Mouse (Mus musculus): ENCODE data around the gene Jmjd7. TPM values are rescaled to one million over a fixed set of nuclear protein-coding genes. Genes with fewer than 3 reads are reported as not detected.

The Jmjd7 gene
- polyA plus RNA-seq, 1 experiment = 10.6 TPM

GRCm38 (mm10) chr2:120007680-120008210 lies 19.5 kb upstream of the Jmjd7 start:
- Histone ChIP-seq H3K4me3 (replicated peaks; ENCODE audit: extremely low read depth, low read depth, low read length) (no peak overlapping the region), H3K4me1 (ENCODE audit: control insufficient read depth, insufficient read depth, low read length) (0 out of 2 replicates have a peak, but pooled peaks cover 3% of the 10 kb centered on the region)
- DNase-seq = no peak
- 61% methylated on average over 4 of the region's 4 CpGs for WGBS
- no peak for TF ChIP-seq POLR2A (IDR thresholded peaks at IDR 0.05; ENCODE audit: borderline replicate concordance, extremely low read depth, low read depth, low read length)
- no peak for TF ChIP-seq CTCF (IDR thresholded peaks at IDR 0.05; ENCODE audit: insufficient read depth, low read length)

DNA sequence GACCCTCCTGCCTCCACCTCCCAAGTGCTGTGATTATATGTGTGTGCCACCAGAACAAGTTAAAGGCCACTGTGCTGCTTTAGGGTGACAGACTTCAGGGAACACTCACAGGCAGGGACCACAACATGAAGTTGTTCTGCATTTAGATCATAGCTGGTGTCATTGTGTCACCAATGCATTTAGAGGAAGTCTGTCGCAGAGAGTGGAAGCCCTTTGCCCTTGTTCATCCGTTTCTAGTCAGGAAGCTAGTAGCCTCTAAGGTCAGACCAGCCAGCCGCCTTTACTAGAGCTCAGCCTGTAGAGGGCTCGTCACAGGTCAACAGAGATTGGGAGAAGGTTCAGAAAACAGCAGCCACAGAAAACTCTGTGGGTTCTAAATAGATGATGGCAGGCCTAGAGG lies 18.6 kb upstream of the Jmjd7 start:
- 0 out of 2 replicates have a peak, but pooled peaks cover 3% of the 10 kb centered on the region for H3K4me1 ChIP-seq (ENCODE audit: control insufficient read depth, insufficient read depth, low read length)
- H3K4me3 ChIP-seq (replicated peaks; ENCODE audit: extremely low read depth, low read depth, low read length) = no peak overlapping the region
- DNase-seq = no peak
- TF ChIP-seq CTCF (IDR thresholded peaks at IDR 0.05; ENCODE audit: insufficient read depth, low read length) = no peak
- no peak for TF ChIP-seq POLR2A (IDR thresholded peaks at IDR 0.05; ENCODE audit: borderline replicate concordance, extremely low read depth, low read depth, low read length)
- 36% methylated on average over 4 of the region's 4 CpGs for WGBS

DNA sequence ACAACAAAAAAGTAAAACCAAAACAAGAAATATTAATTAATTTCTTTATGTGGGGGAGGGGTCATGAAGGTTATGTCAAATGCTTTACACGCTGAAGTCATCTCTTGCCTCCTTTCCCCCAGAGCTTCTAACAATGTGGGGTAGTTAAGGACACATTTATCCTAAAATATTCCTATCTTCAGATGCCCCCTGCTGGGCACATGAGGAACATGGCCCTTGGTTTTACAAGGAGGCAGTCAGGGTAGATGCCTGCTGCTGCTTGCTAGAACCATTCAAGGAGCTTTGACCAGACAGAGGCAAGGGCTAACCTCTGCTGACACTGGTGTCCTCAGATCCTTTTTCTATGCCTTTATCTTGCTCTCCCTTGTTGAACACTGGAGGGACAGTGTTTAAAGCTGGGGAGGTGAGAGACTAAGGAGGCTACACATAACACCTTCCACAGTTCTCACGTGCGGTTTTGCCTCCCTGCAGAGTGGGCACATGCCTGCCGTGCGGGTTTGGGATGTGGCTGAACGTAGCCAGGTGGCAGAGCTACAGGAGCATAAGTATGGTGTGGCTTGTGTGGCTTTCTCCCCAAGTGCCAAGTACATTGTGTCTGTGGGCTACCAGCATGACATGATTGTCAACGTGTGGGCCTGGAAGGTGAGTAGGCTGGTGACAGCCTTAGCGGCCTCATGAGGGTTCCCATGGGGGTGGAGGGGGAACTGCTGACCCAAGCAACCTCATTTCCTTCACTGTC lies 15.7 kb upstream of the Jmjd7 start:
- no peak overlapping the region for H3K4me3 ChIP-seq (replicated peaks; ENCODE audit: extremely low read depth, low read depth, low read length)
- peak; percentile 51 for DNase-seq
- H3K4me1 ChIP-seq (ENCODE audit: control insufficient read depth, insufficient read depth, low read length) = 0 out of 2 replicates have a peak, but pooled peaks cover 3% of the 10 kb centered on the region
- TF ChIP-seq CTCF (IDR thresholded peaks at IDR 0.05; ENCODE audit: insufficient read depth, low read length) (peak; percentile 62), POLR2A (IDR thresholded peaks at IDR 0.05; ENCODE audit: borderline replicate concordance, extremely low read depth, low read depth, low read length) (no peak)
- 75% methylated on average over 8 of the region's 8 CpGs for WGBS

GRCm38 (mm10) chr2:120012924-120013323 lies 14.4 kb upstream of the Jmjd7 start:
- Histone ChIP-seq H3K4me1 (ENCODE audit: control insufficient read depth, insufficient read depth, low read length) (0 out of 2 replicates have a peak, but pooled peaks cover 3% of the 10 kb centered on the region), H3K4me3 (replicated peaks; ENCODE audit: extremely low read depth, low read depth, low read length) (no peak overlapping the region)
- 82% methylated on average over 13 of the region's 13 CpGs for WGBS
- no peak for DNase-seq
- no peak for TF ChIP-seq POLR2A (IDR thresholded peaks at IDR 0.05; ENCODE audit: borderline replicate concordance, extremely low read depth, low read depth, low read length)
- TF ChIP-seq CTCF (IDR thresholded peaks at IDR 0.05; ENCODE audit: insufficient read depth, low read length) = no peak

DNA sequence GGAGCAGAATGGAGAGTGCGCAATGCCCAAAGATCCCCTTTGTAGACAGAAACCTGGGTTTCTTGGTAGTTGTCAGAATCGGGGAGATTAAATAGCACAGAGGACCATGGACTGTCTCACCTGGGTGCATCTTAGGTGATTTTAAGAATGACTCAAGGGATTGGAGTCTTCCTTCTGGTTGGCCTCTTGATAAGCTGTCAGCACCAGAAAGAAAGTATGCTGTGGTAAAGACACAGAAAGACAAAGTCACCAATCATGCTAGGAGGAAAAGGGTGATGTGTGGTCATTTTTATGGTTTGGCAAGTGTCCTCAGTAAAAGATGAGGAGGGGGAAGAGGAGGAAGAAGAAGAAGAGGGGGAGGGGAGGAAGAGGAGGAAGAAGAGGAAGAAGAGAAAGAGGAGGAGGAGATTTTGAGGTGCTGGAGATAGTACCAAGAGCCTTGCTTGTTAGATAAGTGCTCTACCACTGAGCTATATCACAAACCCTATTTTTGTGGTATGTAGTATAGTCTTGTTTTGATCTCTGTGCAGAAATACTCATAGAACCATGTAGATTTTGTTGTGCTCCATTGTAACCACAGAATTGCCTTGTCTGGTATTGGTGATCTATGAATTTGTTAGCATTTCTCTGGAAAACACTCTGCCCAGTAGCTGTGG lies 13.3 kb upstream of the Jmjd7 start:
- Histone ChIP-seq H3K4me3 (replicated peaks; ENCODE audit: extremely low read depth, low read depth, low read length) (no peak overlapping the region), H3K4me1 (ENCODE audit: control insufficient read depth, insufficient read depth, low read length) (no peaks in the 10 kb centered on the region)
- WGBS = 94% methylated on average over 2 of the region's 2 CpGs
- TF ChIP-seq POLR2A (IDR thresholded peaks at IDR 0.05; ENCODE audit: borderline replicate concordance, extremely low read depth, low read depth, low read length) (no peak), CTCF (IDR thresholded peaks at IDR 0.05; ENCODE audit: insufficient read depth, low read length) (no peak)
- no peak for DNase-seq

- DNase-seq = no peak
- WGBS = 93% methylated on average over 4 of the region's 4 CpGs
- Histone ChIP-seq H3K4me3 (replicated peaks; ENCODE audit: extremely low read depth, low read depth, low read length) (no peak overlapping the region), H3K4me1 (ENCODE audit: control insufficient read depth, insufficient read depth, low read length) (no peaks in the 10 kb centered on the region)
- TF ChIP-seq POLR2A (IDR thresholded peaks at IDR 0.05; ENCODE audit: borderline replicate concordance, extremely low read depth, low read depth, low read length) = no peak
- TF ChIP-seq CTCF (IDR thresholded peaks at IDR 0.05; ENCODE audit: insufficient read depth, low read length) = no peak
Measured at GRCm38 (mm10) chr2:120015882-120016281, 11.4 kb upstream of the Jmjd7 start.

GRCm38 (mm10) chr2:120017599-120017998 lies 9.7 kb upstream of the Jmjd7 start:
- no peak for DNase-seq
- 79% methylated on average over 12 of the region's 12 CpGs for WGBS

GRCm38 (mm10) chr2:120024337-120024736 lies 2.9 kb upstream of the Jmjd7 start:
- no peak for TF ChIP-seq CTCF (IDR thresholded peaks at IDR 0.05; ENCODE audit: insufficient read depth, low read length)
- TF ChIP-seq POLR2A (IDR thresholded peaks at IDR 0.05; ENCODE audit: borderline replicate concordance, extremely low read depth, low read depth, low read length) = no peak
- peaks cover 8% of the 10 kb centered on the region for H3K4me1 ChIP-seq (ENCODE audit: control insufficient read depth, insufficient read depth, low read length)
- DNase-seq = no peak
- 85% methylated on average over 5 of the region's 5 CpGs for WGBS
- H3K4me3 ChIP-seq (replicated peaks; ENCODE audit: extremely low read depth, low read depth, low read length) = no peak overlapping the region

More at GRCm38 (mm10) chr2:120017599-120017998, 9.7 kb upstream of the Jmjd7 start:
- H3K4me1 ChIP-seq (ENCODE audit: control insufficient read depth, insufficient read depth, low read length) = no peaks in the 10 kb centered on the region
- TF ChIP-seq CTCF (IDR thresholded peaks at IDR 0.05; ENCODE audit: insufficient read depth, low read length) (no peak), POLR2A (IDR thresholded peaks at IDR 0.05; ENCODE audit: borderline replicate concordance, extremely low read depth, low read depth, low read length) (no peak)
- H3K4me3 ChIP-seq (replicated peaks; ENCODE audit: extremely low read depth, low read depth, low read length) = no peak overlapping the region

DNA sequence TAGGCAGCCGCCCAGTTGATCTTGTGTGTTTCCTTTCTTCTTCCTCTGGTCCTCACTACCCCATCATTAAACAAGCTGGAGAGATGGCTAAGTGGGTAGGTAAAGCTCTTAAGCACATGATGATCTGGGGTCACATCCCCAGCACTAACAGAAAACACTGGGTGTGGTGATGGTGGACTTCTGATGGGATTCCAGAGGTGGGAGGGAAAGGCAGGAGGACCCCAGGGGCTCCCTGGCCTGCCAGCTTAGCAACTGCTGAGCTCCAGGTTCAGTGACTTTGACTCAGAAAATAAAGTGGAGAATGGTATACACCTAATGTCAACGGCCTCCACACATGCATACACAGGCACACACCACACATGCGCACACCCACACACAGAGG lies 658 bp downstream of the Jmjd7 start:
- TF ChIP-seq POLR2A (IDR thresholded peaks at IDR 0.05; ENCODE audit: borderline replicate concordance, extremely low read depth, low read depth, low read length) (no peak), CTCF (IDR thresholded peaks at IDR 0.05; ENCODE audit: insufficient read depth, low read length) (no peak)
- no peak for DNase-seq
- H3K4me3 ChIP-seq (replicated peaks; ENCODE audit: extremely low read depth, low read depth, low read length) = peak overlapping the region; percentile 88
- 38% methylated on average over 3 of the region's 3 CpGs for WGBS
- H3K4me1 ChIP-seq (ENCODE audit: control insufficient read depth, insufficient read depth, low read length) = peaks cover 8% of the 10 kb centered on the region
